ENCODE assay signal across 22 mouse cellular contexts in the genomic region with DNA sequence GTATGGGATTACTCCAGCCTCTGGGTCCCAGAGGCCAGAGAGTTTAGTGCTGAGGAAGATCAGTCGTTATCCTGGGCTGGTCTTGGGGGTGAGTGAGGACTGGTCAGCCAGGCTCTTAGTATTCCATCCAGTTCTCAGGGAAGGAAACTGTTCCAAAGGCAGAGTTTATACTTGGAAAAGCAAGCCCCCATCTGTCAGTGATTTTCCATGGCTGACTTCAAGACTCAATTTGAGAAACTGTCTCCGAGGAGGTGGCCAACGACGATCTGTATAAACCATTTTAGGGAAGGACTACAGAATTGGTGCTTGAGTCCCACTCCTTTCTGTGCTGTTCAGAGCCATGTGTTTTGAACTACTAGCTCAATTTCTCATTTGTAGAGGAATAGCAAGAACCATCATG. TPM values are rescaled to one million over a fixed set of nuclear protein-coding genes. Genes with fewer than 3 reads are reported as not detected.
"Had no signal": no experiment of that assay in that cellular context is flagged by ENCODE, and none has a peak within 500 bp of the region (broad histone marks: within the 10 kb centered on the region; RNA-seq: fewer than 3 reads in every experiment).

No protein-coding gene starts in this region.

- DNase-seq: kidney, adult 2 months; kidney, postnatal 25 days; lung, embryonic 14.5 days; right cerebral cortex, adult 18-20 months; right cerebral cortex, postnatal 14 days; right cerebral cortex, postnatal 4 days; thymus, adult 2 months; thymus, postnatal 14 days; thymus, postnatal 4 days had no signal

- H3K9me3 ChIP-seq: limb, embryonic 12.5 days; limb, embryonic 15.5 days; midbrain, embryonic 13.5 days; neural tube, embryonic 13.5 days had no signal

- H3K27ac ChIP-seq: kidney, postnatal 0 days; limb, embryonic 12.5 days; limb, embryonic 15.5 days; liver, embryonic 14.5 days; macrophage; midbrain, embryonic 13.5 days; stomach, postnatal 0 days had no signal

- H3K27me3 ChIP-seq: limb, embryonic 15.5 days had no signal

- H3K4me3 ChIP-seq: limb, embryonic 12.5 days; limb, embryonic 15.5 days; midbrain, embryonic 13.5 days; myocyte; neural tube, embryonic 13.5 days had no signal

RNA-seq across cellular contexts. Expression of gene Map6d1, which starts 2.5 kb away (rescaled TPM):
- total RNA-seq: megakaryocyte, adult 5-6 weeks; monocyte, adult 5-6 weeks; neutrophil, adult 5-6 weeks had no signal
- polyA plus RNA-seq: liver, postnatal 0 days; macrophage had no signal
